Mouse (Mus musculus): Measurements from ENCODE around the gene Card6. TPM values are rescaled to one million over a fixed set of nuclear protein-coding genes. Genes with fewer than 3 reads are reported as not detected.

Card6 gene
- total and polyA plus RNA-seq, 2 experiments from 2014 or later, result 0.11 to 0.52 TPM

DNA sequence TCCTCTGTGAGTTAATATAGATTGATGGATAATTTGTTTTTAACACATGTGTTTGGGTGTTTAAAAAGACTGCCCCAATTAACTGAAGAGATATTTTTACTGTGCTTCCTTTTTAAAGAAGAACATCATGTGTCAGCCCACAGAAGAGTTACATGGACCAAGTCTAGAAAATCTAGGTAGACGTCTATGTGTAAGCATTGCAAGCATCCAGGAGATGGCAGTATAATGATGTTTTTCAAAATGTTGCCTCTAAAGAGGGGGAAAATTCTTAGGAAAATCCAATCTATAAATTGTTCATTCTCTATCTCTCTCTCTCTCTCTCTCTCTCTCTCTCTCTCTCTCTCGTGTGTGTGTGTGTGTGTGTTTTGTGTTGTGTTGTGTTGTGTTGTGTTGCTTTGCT is 22.2 kb downstream of the Card6 start:
- Histone ChIP-seq H3K4me1 (ENCODE audit: insufficient read depth, low read length) (no peaks in the 10 kb centered on the region), H3K27me3 (ENCODE audit: insufficient read depth, low read length) (no peaks in the 10 kb centered on the region), H3K36me3 (ENCODE audit: insufficient read depth, low read length) (no peaks in the 10 kb centered on the region), H3K4me2 (ENCODE audit: low read depth, low read length, poor library complexity, severe bottlenecking) (no peak overlapping the region), H3K4me3 (ENCODE audit: low read depth, low read length) (no peak overlapping the region), H3K9me3 (ENCODE audit: low read length) (no peaks in the 10 kb centered on the region), H3K27ac (ENCODE audit: low read depth, low read length) (no peak overlapping the region), H3K9ac (replicated peaks; ENCODE audit: low read length, poor library complexity, severe bottlenecking) (no peak overlapping the region)
- whole genome bisulfite sequencing, result 10% methylated on average over 2 of the region's 2 CpGs
- ATAC-seq (ENCODE audit: low FRiP score), result no peak
- TF ChIP-seq CTCF (IDR thresholded peaks at IDR 0.05), result peak; percentile 66
- peak; percentile 44 for DNase-seq (ENCODE audit: low spot score)

DNA sequence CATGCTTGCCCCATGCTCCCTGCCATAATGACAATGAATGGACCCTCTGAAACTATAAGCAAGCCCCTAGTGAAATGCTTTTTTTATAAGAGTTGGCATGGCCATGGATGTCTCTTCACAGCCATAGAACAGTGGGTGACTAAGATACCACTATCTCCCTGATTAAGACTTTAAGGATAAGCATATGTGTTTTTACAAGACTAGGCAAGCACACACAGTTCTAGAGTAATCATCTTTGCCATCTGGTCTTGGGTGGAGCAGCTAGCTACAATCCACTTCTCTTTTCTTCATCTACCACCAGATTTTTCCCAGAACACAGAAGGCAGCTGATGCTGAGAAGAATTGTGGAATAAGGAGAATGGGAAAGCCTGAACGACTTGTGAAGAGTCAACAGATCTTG is 27.1 kb downstream of the Card6 start:
- TF ChIP-seq CTCF (IDR thresholded peaks at IDR 0.05), result no peak
- WGBS, result 76% methylated on average over 1 of the region's 1 CpGs
- Histone ChIP-seq H3K36me3 (ENCODE audit: insufficient read depth, low read length) (no peaks in the 10 kb centered on the region), H3K9ac (replicated peaks; ENCODE audit: low read length, poor library complexity, severe bottlenecking) (no peak overlapping the region), H3K27ac (ENCODE audit: low read depth, low read length) (no peak overlapping the region), H3K4me3 (ENCODE audit: low read depth, low read length) (no peak overlapping the region), H3K4me1 (ENCODE audit: insufficient read depth, low read length) (no peaks in the 10 kb centered on the region), H3K9me3 (ENCODE audit: low read length) (no peaks in the 10 kb centered on the region), H3K4me2 (ENCODE audit: low read depth, low read length, poor library complexity, severe bottlenecking) (no peak overlapping the region), H3K27me3 (ENCODE audit: insufficient read depth, low read length) (no peaks in the 10 kb centered on the region)
- no peak for DNase-seq (ENCODE audit: low spot score)
- no peak for ATAC-seq (ENCODE audit: low FRiP score)

- H3K36me3 ChIP-seq (ENCODE audit: insufficient read depth, low read length), result no peaks in the 10 kb centered on the region
- DNase-seq (ENCODE audit: low spot score) (peak; percentile 82), ATAC-seq (ENCODE audit: low FRiP score) (peak; percentile 78)
- 57% methylated on average over 15 of the region's 15 CpGs for WGBS
- no peaks in the 10 kb centered on the region for H3K27me3 ChIP-seq (ENCODE audit: insufficient read depth, low read length)
- H3K9me3 ChIP-seq (ENCODE audit: low read length), result no peaks in the 10 kb centered on the region
- no peak overlapping the region for H3K4me3 ChIP-seq (ENCODE audit: low read depth, low read length)
- H3K27ac ChIP-seq (ENCODE audit: low read depth, low read length), result no peak overlapping the region
- TF ChIP-seq CTCF (IDR thresholded peaks at IDR 0.05), result peak; percentile 92
- H3K4me1 ChIP-seq (ENCODE audit: insufficient read depth, low read length), result no peaks in the 10 kb centered on the region
- no peak overlapping the region for H3K4me2 ChIP-seq (ENCODE audit: low read depth, low read length, poor library complexity, severe bottlenecking)
- no peak overlapping the region for H3K9ac ChIP-seq (replicated peaks; ENCODE audit: low read length, poor library complexity, severe bottlenecking)
Measured at GRCm38 (mm10) chr15:5068801-5069518, 39.4 kb downstream of the Card6 start.

- Histone ChIP-seq H3K9me3 (ENCODE audit: low read length) (no peaks in the 10 kb centered on the region), H3K27me3 (ENCODE audit: insufficient read depth, low read length) (no peaks in the 10 kb centered on the region), H3K9ac (replicated peaks; ENCODE audit: low read length, poor library complexity, severe bottlenecking) (no peak within 1 kb of the TSS), H3K4me3 (ENCODE audit: low read depth, low read length) (no peak within 1 kb of the TSS), H3K27ac (ENCODE audit: low read depth, low read length) (no peak within 1 kb of the TSS), H3K36me3 (ENCODE audit: insufficient read depth, low read length) (no peaks in the 10 kb centered on the region), H3K4me1 (ENCODE audit: insufficient read depth, low read length) (no peaks in the 10 kb centered on the region), H3K4me2 (ENCODE audit: low read depth, low read length, poor library complexity, severe bottlenecking) (no peak within 1 kb of the TSS)
- no peak for ATAC-seq (ENCODE audit: low FRiP score)
- DNase-seq (ENCODE audit: low spot score), result no peak
- no peak for TF ChIP-seq CTCF (IDR thresholded peaks at IDR 0.05)
Measured at GRCm38 (mm10) chr15:5063635-5064034, 44.7 kb downstream of the Card6 start, which contains the start of gene C7. Gene C7, minus strand, starts transcription at chr15:5063740.

Other genes starting within 250 kb of the Card6 start
- gene Mroh2b, start 209.8 kb downstream of the Card6 start, total RNA-seq (2014; rRNA removed), result not detected in 2 replicates
- gene Mroh2b, start 209.8 kb downstream of the Card6 start, polyA plus RNA-seq (2015; fragmentation: Nextera tagmentation; extraction: Ambion mirVana), result not detected in 2 replicates
- gene C7, start 44.8 kb downstream of the Card6 start, total RNA-seq (2014; rRNA removed), result 0.27 TPM in 1 of 2 replicates, not detected in the other
- 0.10 TPM in 1 of 2 replicates, not detected in the other for gene C7, start 44.8 kb downstream of the Card6 start, polyA plus RNA-seq (2015; fragmentation: Nextera tagmentation; extraction: Ambion mirVana)
- gene Rpl37, start 8.1 kb upstream of the Card6 start, total RNA-seq (2014; rRNA removed), result 186 and 281 TPM in 2 replicates
- 359 and 404 TPM in 2 replicates for gene Rpl37, start 8.1 kb upstream of the Card6 start, polyA plus RNA-seq (2015; fragmentation: Nextera tagmentation; extraction: Ambion mirVana)
- gene Prkaa1, start 35.3 kb upstream of the Card6 start, total RNA-seq (2014; rRNA removed), result 17.2 and 17.5 TPM in 2 replicates
- gene Prkaa1, start 35.3 kb upstream of the Card6 start, polyA plus RNA-seq (2015; fragmentation: Nextera tagmentation; extraction: Ambion mirVana), result 9.5 and 10.6 TPM in 2 replicates
- gene Ttc33, start 77.0 kb upstream of the Card6 start, total RNA-seq (2014; rRNA removed), result 31.2 and 35.9 TPM in 2 replicates
- 45.8 and 51.0 TPM in 2 replicates for gene Ttc33, start 77.0 kb upstream of the Card6 start, polyA plus RNA-seq (2015; fragmentation: Nextera tagmentation; extraction: Ambion mirVana)
- 1.9 and 2.5 TPM in 2 replicates for gene Ptger4, start 135.6 kb upstream of the Card6 start, total RNA-seq (2014; rRNA removed)
- gene Ptger4, start 135.6 kb upstream of the Card6 start, polyA plus RNA-seq (2015; fragmentation: Nextera tagmentation; extraction: Ambion mirVana), result 1.7 and 2.0 TPM in 2 replicates

Measured in midbrain, postnatal 0 days (tissue).